Mouse (Mus musculus) gastrocnemius, postnatal 36 days (tissue): ENCODE measurements around the gene Wdr74. TPM values are rescaled to one million over a fixed set of nuclear protein-coding genes. Genes with fewer than 3 reads are reported as not detected.
A peak's percentile ranks its signal among the peaks of the same experiment; 100 is the strongest.

Experiments
- DNase-seq, 2 experiments: peaks; one replicate each; pipeline ENCODE4 v3.0.0; 2022
- intact Hi-C: fragments of 180-260 bp; cut with DNase I; formaldehyde crosslinking; loops from one replicate; pipeline ENCODE4 v1.15.1; 2025
- long read RNA-seq, 2 experiments: library from polyadenylated mRNA; stranded (forward); transcript quantifications; one replicate each; pipeline ENCODE4 v2.0.0; 2021
- total RNA-seq, 2 experiments: library from RNA; stranded (reverse); gene quantifications; 2 replicates each; pipeline ENCODE4 v1.2.3; 2021

The Wdr74 gene
- 10 to 100 TPM; 15.2 to 20.4 TPM for total RNA-seq
- long read RNA-seq, experiment 1, transcript Wdr74-201 (11 exons, 1,204 nt) = major isoform, 13 of 16 reads
- long read RNA-seq, experiment 1, partial matches to known transcripts = 1 of 16 reads
- long read RNA-seq, experiment 1, other reads (novel, unspliced or antisense) = 1 of 16 reads
- long read RNA-seq, experiment 2, transcript Wdr74-201 (11 exons, 1,204 nt) = major isoform, 19 of 21 reads
- long read RNA-seq, experiment 2, partial matches to known transcripts = 0 of 21 reads
- long read RNA-seq, experiment 2, other reads (novel, unspliced or antisense) = 2 of 21 reads

DNA sequence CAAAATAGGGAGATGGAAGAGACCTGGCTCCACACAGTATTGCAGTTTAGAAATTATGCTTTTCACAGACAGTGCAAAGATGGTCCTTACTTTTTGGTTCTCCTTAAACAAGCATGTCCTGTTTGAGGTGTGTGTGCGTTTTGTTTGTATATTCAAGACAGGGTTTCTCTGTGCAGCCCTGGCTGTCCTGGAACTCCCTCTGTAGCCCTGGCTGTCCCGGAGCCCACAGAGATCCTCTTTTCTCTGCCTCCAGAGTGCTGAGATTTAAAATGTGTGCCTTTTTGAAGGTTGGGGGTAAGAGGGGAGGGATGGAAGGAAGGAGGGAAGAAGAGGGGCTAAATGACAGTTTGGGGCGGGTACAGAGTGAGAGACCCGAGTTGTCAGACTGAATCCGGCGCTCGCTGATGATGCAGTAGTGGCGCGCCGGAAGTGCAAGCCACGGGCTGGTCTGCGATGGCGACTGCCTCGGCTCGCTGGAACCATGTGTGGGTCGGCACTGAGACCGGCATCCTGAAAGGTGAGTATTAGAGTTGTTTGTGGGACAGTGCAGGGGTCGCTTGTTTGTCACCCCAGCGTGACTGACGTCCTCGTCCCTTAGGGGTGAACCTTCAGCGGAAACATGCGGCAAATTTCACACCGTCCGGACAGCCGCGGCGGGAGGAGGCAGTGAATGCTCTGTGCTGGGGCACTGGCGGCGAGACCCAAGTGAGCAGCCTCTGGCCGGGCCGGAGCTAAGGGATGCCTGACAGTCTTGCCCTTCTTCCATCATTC lies at the start of gene Wdr74:
TSS of gene Wdr74 (plus strand) at position 439 of the 771 bp plus-strand sequence.
- intact Hi-C loops = no loop called here
- peak; percentile 85 to 88 for DNase-seq

DNA sequence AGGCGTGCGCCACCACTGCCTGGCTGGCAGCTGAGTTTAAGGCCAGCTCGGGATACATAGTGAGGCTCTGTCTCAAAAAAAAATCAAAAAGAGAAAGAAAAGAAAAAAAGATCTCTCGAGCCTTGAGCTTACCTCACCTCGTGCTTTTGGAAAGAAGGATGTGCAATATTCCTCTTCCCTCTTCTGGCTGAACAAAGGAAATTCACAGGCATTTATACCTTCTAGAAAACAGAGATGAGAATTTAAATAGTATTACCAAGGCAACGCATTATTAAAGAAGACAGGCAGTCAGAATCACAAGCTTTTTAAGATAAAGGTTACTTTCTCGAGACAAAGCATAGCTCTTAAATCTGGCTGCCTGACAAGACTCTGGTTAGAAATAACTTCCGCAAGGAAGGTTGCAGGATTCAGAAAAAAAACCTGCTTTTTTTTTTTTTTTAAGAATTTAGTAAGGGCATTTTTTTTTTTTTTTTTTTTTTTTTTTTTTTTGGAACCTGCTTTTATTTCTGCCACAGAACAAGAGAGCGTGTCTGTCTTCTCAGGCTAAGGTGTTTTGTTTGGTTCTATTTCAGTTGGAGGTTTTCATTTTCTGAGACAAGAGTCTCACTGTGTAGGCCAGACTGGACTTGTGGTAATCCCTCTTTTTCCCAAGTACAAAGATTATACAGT lies 43.6 kb upstream of the Wdr74 start:
- DNase-seq = no peak
- intact Hi-C loops = no loop called here

DNA sequence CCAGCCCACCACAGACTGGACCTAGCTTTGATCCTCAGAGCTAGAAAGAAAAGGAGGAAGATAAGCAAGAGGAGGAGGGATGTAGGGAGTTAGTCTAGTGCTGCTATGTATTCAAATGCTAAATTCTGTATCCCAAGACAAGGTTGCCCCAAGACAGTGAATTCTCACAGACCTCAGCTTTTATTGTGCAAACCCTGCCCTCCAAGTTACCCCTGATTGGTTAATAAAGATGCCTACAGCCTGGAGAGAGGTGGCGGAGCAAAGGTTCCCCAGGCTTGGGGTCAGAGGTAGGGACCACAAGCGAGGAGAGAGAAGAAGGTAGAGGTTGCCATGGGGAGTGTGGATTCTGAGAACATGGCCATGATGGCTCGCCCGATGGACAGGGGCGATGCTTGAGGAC lies 42.9 kb upstream of the Wdr74 start:
- intact Hi-C loops = no loop called here
- DNase-seq = no peak

DNA sequence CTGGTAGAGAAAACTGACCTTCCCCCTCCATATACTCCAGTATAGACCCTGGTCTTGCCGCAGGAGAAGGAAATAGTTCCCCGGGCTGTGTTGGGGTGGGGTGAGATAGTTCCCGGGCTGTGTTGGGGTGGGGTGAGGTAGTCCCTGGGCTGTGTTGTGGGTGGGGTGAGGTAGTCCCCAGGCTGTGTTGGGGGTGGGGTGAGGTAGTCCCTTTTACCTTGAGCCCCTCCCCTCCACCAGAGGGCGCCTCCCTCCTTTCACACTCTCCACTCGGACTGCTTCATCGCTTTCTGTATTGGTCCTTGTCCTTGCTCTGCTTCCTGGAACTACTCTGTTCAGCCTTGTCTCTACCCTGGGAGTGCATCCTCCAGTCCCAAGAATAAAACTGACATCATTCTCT lies 40.3 kb upstream of the Wdr74 start:
- no peak for DNase-seq
- intact Hi-C loops = no loop called here

DNA sequence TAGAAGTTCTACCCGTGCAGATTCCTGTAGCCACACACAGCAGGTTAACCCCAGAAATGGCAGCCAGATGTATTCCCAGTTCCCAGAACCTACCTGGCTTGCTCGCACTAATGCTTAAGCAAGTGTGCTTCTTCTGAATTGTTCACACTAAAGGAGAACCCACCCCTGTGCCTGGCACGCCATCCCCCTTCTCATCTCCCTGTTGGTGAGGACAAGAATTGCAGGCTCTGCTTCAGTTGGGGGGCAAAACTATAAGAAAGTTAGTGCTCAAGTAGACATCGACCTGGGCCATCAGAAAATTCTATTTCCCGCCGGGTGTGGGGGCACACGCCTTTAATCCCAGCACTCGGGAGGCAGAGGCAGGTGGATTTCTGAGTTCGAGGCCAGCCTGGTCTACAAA lies 36.0 kb upstream of the Wdr74 start:
- intact Hi-C loops = no loop called here
- no peak for DNase-seq

DNA sequence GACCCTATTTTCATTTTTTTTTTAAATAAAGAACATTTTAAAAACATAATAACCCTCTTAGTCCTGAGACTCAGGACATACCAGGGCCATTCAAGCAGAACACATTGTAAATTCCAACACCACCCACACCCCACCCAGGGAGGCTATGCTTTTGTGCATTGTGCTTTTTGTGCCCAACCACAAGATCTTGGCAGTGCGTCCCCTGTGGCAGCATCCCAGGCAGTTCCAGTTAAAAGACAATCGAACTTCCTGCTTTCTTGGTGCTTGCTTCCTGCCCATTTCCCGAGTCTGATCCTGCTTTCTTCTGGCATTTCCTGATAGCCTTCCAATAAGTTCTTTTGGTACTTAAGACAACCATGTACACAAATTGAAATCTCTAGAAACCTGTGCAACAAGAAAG lies 33.2 kb upstream of the Wdr74 start:
- DNase-seq = peak in 1 of 2 experiments; percentile 26
- intact Hi-C loops = no loop called here

DNA sequence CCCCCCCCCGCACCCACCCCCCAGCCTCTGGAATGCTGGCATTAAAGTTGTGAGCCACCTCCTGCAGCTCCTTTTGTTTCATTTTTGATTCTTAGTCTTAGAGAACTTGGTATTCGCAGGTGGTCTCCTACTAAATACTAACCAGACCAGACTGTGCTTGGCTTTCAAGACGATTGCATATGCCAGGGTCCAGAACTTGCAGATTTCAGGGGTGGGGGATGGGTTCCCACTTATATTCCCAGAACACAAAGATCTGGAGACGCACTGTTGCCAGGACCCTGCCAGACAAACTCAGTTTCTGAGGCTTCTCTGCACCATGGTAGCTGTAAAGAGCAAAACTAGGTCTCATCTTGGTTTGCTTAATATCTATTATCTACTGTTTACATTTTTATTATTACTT lies 32.1 kb upstream of the Wdr74 start:
- intact Hi-C loops = no loop called here
- DNase-seq = no peak

DNA sequence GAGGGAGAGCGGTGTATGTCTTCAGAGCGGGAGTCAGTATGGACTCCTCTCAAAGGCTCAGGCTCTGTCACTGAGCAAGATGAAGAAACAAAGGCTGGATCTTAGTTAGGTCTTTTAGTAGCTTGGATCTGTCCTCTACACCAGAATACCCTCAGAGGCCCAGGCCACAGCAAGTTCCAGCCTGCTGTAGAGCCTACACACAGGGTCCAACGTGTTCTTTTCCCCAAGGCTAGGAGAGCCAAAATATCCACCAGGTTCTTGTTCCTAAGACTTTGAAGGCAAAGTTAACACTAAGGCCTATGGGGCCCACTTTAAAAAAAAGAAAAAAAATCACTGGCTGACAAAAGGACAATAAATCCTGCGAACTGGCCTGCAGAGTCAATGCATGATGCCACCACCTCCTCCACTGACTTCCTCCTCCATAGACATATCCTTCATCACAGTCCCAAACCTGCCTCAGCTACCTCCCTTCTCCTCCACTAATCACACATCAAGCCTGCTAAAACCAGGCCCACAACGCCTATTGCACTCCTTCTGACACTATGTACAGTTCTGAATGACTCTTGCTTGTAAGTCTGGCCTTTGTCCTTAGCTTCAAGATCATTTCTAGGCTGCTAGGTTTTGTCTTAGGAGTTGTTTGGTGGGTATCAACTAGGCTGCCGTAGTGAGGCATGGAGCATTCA lies 30.5 kb upstream of the Wdr74 start:
- intact Hi-C loops = no loop called here
- no peak for DNase-seq

DNA sequence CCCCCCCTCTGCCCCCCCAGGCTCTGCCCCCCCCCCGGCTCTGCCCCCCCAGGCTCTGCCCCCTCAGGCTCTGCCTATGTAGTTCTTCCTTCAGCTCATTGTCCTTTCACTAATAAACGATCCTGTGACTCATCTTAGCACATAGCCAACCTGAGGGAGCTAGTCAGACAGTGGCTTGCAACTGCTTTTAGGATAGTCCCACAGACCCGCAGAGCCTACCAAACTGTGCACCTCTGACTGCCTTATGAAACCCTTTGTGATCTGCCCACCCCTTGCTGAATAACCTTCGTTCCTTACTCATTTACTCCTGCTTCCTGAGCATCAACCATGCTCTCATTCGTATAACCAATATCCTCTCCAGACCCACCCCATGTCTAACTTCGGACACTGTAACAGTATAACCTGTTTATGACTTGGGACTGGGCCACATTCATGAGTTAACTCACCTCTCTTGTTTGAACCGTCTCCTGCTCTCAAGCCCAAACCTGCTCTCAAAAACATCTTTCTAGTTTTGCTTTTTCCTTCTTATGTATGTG lies 29.4 kb upstream of the Wdr74 start:
- intact Hi-C loops = no loop called here
- no peak for DNase-seq

DNA sequence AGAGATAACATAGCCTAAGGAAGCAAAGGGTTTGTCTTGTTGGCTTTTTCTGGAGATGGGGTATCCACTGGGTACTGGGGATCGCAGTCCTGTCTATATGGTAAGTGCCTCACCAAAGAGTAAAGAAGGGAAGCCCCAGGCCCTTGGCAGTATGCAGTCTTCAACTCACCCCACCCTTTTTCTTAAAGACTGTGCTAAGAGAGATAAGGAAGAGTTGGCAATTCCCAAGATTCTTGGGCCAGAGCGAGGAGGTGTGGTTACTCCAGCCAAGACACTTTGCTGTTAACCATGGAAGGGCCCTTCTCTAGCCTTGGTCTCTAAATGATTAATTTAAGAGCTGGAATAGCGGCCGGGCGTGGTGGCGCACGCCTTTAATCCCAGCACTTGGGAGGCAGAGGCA lies 28.7 kb upstream of the Wdr74 start:
- DNase-seq = no peak
- intact Hi-C loops = no loop called here

DNA sequence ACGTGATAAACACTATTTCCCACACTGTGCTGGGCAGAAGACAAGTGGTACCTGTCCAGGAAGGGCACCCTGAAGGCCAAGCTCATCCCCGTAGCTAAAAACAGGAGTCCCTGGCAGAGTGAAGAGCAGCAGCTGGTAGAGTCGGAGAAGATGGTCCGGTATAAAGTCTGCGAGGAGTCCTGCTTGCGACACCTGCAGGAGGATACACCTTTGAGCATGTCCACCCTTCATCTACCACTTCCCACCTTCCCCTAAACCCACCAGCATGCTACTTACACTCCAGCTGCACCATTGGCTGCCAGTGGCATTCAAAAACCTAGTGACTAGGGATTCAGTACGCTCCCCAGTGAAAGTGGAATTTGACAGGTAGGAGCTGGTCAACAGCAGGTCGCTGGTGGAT lies 26.7 kb upstream of the Wdr74 start:
- DNase-seq = no peak
- intact Hi-C loops = no loop called here

DNA sequence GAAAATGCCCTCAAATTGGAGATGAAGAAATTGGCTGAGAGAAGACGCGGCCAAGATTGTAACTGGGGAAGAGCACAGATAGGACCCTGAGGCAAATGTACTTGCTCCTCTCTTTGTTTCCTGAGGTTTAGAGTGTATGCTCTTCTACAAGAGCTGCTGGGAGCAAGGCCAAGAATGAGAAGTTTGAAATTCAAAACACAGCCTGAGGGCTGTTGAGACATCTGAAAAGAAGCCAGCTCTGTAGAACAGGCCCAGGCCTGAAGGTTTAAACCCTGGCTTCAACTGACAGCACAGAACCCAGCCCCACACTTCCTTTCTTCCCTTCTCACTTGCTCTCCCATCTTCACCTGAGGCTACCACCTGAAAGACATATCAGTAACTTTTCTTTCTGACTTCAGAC lies 25.6 kb upstream of the Wdr74 start:
- DNase-seq = no peak
- intact Hi-C loops = loop anchor here (10.0 kb wide), 1 partner anchor 405 kb away; no protein-coding TSS in a partner anchor

DNA sequence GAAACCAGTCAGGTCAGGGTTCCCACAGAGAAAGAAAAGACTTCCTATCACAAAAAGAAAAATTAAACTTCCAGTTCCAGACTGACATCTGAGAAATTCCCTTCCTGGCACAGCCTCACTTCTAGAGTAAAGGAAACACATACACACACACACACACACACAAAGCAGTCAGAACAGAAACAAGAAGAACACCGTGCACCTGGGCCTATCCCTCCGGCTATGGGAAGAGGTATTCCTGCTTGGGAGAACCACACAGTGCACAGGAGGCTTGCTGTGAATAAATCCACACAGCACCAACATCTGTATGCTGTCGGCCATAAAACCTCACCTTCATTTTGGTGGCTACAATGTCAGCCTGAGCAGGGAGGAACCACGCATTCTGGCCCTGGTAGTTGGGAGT lies 24.1 kb upstream of the Wdr74 start:
- intact Hi-C loops = loop anchor here (10.0 kb wide), 1 partner anchor 403 kb away; no protein-coding TSS in a partner anchor

DNA sequence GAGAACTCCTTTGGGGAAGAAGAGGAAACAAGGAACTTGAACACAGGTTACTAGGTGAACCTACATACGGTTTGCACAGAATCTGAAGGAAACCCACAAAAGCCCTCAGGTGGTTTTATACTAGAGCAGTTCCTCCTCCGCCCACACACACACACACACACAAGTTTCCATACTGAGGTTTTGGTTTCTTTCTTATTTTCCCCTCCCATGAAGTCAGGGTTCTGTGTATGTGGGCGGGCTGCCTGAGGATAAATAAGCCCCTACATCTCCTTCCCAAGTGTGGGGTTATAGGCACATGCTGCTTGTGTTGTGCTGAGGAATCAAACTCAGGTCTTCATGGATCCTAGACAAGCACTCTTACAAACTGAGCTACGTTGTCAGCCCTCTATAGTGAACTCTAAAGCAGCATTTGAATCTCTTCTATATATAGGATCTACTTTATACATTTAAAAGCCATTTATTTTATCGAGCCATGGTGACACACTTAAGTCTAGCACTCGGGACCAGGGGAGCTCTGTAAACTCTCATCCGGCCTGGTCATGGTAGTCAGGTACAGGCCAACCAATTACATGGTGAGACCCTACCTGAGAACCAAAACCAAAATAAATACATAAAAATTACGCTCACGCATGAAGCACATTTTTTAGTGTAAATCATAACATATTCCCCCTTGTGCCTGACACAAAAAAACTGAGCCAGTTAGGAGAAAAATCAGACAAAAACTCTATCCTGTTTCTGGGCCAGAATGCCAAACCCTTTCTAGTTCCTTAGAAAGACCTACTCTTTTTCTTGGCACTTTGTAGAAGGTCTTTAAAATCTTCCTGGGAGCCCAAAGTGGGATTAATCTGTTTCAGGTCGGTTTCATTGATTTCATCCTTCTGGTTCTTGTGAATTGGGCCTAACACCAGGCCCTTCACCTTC lies 23.4 kb upstream of the Wdr74 start:
- no peak for DNase-seq
- intact Hi-C loops = loop anchor here (10.0 kb wide), 1 partner anchor 403 kb away; no protein-coding TSS in a partner anchor

More for the DNA sequence above, 24.1 kb upstream of the Wdr74 start:
- DNase-seq = no peak

DNA sequence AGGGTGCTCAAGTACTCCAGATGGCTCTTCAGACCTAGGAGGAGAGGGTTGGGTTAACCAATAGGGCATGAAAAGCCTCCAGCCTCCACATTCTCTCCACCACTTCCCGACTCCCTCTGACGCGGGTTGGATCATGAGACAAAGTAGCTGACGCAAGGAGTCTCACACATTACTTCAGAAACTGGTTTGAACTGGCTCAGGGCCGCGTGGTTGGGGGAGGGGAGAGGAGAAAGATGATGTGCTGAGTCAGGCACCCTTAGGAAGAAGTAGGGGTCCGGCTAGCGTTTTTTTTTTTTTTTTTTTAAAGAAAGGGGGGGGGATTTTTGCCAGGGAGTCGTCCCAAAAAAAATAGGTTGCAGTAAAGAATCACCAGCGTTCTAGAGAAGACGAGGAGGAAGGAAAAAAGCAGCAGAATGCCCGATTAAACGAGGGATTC lies 22.7 kb upstream of the Wdr74 start:
- peak; percentile 52 to 54 for DNase-seq
- intact Hi-C loops = loop anchor here (10.0 kb wide), 1 partner anchor 402 kb away; no protein-coding TSS in a partner anchor

DNA sequence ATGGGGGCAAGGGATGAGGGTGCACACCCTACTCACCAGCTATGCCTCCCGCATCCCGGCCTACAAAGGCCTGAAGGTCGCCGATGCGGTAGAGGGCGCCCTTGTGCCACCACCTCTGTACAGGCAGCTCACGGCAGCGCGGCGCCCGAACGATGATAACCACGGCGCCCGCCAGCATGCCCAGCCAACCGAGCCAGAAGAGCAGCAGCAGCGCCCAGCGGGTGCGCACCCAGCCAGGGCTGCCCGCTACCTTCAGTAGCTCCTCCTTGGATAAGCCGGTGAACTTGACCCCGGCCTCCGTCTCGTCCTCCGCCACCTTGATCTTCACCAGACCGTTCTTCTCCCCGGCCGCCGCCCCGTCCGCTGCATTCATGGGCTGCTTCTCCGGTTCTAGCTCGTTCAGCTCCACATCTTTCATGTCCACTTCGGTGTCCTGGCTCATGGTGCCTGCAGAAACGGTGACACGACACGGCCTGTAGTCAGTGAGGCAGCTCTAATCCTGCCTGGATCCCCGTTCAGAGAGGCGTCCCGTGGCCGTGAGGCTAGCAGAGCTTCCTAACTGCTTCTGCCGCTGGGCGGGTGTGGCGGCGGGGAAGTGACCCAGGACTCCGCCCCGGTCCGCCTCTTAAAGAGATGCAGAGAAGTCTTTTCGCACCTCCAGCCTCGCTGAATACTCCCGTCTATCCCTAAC lies 22.2 kb upstream of the Wdr74 start:
- DNase-seq = peak; percentile 90 to 91
- intact Hi-C loops = loop anchor here (10.0 kb wide), 1 partner anchor 401 kb away; no protein-coding TSS in a partner anchor

DNA sequence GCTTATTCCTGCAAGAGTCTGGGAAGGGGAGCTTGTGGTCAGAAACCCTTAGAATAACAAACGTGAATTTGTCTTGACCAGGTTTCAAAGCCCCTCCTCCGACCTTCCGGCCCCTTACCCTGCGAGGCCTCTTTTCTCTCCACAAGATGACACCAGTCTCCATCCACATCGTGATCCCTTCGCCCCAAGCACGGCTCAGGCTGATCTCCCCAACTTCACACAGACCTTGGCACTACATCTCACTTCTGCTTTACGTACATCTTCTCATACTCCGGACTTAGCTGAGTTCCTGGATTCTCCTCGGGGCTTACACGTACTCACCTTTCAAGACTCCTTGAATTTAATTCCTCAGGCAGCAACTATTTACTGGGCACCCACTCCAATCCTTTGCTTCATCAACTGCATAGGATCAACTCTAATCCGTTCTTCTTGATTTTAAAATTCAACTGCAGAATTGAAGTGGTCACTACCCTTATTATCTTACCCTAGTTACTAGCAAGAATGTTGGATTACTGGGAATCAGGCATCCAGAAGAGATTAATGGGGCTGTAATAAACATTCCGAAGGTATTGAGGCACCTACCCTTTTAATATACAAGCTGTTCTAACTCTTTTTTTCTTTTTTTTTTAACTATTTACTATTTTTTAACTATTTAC lies 21.5 kb upstream of the Wdr74 start:
- DNase-seq = no peak
- intact Hi-C loops = loop anchor here (10.0 kb wide), 1 partner anchor 401 kb away; no protein-coding TSS in a partner anchor
